Mouse (Mus musculus): ENCODE measurements around the gene Traf3.

Gene Traf3

GRCm38 (mm10) chr12:111203076-111203475, 36.9 kb downstream of the Traf3 start:
- DNase-seq (ENCODE audit: low spot score) = no peak

- no peak for DNase-seq (ENCODE audit: low spot score)
These were observed 37.8 kb downstream of the Traf3 start for GRCm38 (mm10) chr12:111203945-111204344.

DNA sequence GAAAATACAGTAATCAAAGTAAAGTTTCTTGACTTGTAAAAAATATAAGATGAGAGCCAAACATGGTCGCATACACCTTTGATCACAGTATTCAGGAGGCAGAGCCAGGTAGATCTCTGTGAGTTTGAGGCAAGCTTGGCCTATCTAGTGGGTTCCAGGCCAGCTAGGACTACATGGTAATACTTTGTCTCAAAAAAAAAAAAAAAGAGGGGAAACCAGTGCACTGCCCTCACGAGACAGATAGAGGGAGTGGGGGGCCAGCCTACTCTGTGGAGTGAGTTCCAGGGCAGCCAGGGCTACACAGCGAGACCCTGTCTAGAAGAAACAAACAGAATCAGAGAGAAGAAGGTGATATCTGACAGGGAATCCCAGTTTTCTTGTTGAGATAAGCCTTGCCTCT, 41.5 kb downstream of the Traf3 start:
- no peak for DNase-seq (ENCODE audit: low spot score)

DNA sequence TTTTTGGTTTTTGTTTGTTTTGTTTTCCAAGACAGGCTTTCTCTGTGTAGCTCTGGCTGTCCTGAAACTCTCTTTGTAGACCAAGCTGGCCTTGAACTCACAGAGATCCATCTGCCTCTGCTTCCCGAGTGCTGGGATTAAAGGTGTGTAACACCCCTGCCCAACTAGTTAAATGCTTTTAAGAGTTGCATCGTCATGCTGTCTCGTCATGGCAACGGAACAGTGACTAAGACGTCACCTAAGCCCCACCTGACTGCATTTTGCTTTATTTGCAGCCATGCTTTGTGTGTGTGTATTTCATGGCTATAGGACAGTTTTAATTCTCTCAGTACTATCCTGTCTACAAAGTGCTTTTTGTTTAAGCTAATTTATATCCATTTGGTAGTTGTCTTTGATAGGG, 45.6 kb downstream of the Traf3 start:
- no peak for DNase-seq (ENCODE audit: low spot score)

DNA sequence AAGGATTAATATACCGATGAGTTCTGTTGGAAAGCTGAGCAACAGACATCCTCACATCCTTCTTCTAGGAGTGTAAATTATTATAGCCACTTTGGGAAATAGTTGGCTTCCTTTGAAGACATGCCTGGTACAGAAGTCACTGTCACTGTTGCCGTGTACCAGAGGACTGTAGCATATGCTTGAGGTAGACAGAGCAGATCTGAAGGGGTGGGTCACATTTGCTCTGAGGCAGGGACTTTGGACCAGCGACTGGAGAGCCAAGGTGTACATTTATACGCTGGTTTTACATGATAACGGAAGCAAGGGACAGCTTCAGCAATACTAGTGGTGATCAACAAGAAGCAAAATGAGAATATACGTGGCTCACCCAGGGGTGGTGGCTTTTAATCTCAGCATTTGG, 52.7 kb downstream of the Traf3 start:
- DNase-seq (ENCODE audit: low spot score) = no peak

GRCm38 (mm10) chr12:111225197-111225780, 59.1 kb downstream of the Traf3 start:
- DNase-seq (ENCODE audit: low spot score) = no peak

- no peak for DNase-seq (ENCODE audit: low spot score)
These were observed 61.2 kb downstream of the Traf3 start for GRCm38 (mm10) chr12:111227410-111227809.

- no peak for DNase-seq (ENCODE audit: low spot score)
These were observed 62.3 kb downstream of the Traf3 start for GRCm38 (mm10) chr12:111228488-111228887.

- no peak for DNase-seq (ENCODE audit: low spot score)
These were observed 64.6 kb downstream of the Traf3 start for GRCm38 (mm10) chr12:111230793-111231192.

DNA sequence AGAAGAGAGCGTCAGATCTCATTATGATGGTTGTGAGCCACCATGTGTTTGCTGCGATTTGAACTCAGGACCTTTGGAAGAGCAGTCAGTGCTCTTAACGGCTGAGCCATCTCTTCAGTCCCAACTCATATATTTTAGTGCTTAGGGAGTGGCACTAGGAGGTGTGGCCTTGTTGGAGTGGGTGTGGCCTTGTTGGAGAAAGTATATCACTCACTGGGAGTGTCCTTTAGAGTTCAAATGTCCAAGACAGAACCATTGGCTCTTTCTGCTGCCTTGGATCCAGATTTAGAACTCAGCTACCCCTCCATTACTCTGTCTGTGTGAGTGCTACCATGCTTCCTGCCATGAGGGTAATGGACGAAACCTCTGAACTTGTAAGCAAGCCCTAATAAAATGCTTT, 67.6 kb downstream of the Traf3 start:
- no peak for DNase-seq (ENCODE audit: low spot score)

- no peak for DNase-seq (ENCODE audit: low spot score)
These were observed 68.2 kb downstream of the Traf3 start for GRCm38 (mm10) chr12:111234383-111234782.

- DNase-seq (ENCODE audit: low spot score) = no peak
These were observed 69.5 kb downstream of the Traf3 start for GRCm38 (mm10) chr12:111235631-111236030.

DNA sequence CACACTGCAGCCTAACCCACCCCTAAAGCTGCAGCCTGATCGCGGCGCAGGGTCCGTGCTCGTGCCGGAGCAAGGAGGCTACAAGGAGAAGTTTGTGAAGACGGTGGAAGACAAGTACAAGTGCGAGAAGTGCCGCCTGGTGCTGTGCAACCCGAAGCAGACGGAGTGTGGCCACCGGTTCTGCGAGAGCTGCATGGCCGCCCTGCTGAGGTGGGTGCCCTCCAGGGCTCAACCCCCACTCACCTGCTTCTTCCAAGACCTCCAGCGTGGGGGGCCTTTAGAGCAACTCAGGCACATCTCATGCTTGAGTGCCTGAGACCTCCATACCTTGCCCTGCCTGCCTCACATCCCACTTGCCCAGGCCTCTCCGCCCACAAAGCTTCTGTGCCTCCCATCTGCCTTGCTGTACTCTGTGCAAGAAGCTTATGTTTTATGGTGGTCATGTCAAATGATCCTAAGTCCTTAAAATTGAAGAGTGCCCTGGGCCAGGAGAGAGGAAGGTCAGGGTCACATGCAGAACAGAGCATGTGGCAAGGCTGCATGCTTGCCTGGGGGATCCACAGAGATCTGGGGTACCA, 71.5 kb downstream of the Traf3 start:
- DNase-seq (ENCODE audit: low spot score) = no peak

- no peak for DNase-seq (ENCODE audit: low spot score)
These were observed 72.2 kb downstream of the Traf3 start for GRCm38 (mm10) chr12:111238345-111238744.

GRCm38 (mm10) chr12:111238778-111239177, 72.6 kb downstream of the Traf3 start:
- no peak for DNase-seq (ENCODE audit: low spot score)

GRCm38 (mm10) chr12:111239930-111240329, 73.8 kb downstream of the Traf3 start:
- no peak for DNase-seq (ENCODE audit: low spot score)

GRCm38 (mm10) chr12:111241916-111242315, 75.7 kb downstream of the Traf3 start:
- DNase-seq (ENCODE audit: low spot score) = no peak

GRCm38 (mm10) chr12:111242346-111242745, 76.2 kb downstream of the Traf3 start:
- no peak for DNase-seq (ENCODE audit: low spot score)

- DNase-seq (ENCODE audit: low spot score) = no peak
These were observed 77.6 kb downstream of the Traf3 start for GRCm38 (mm10) chr12:111243733-111244132.

- no peak for DNase-seq (ENCODE audit: low spot score)
These were observed 78.9 kb downstream of the Traf3 start for GRCm38 (mm10) chr12:111245070-111245469.

DNA sequence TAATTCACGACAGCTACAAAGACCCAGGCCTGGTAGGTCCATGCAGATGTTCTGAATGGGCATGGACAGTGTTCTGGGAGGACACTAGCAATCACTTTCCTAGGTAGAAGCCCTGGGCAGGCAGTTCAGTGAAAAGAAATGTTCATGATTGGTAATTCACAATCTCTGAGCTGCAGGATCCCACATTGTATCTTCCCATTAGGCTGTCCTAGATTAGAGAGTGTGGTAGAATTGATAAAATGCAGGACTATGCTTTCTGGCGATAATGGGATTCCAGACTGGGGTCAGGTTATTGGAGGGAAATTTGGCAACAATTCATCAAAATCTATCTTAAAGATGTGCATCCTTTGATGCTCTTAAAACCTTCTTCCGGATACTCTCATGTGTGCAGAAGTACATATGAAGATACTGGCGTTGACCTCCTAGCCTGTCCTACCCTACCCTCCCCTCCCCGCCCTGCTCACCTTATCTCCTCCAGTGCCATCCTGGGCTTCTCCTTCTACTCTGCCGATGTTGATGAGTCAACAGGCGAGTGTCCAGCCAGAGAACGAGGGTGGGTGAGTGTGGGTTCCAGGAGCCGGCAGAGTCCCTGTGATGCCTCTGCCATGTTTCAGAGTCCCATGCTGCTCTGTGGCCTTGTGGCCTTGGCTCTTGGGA, 80.8 kb downstream of the Traf3 start:
- no peak for DNase-seq (ENCODE audit: low spot score)

- no peak for DNase-seq (ENCODE audit: low spot score)
These were observed 82.9 kb downstream of the Traf3 start for GRCm38 (mm10) chr12:111249095-111249494.

DNA sequence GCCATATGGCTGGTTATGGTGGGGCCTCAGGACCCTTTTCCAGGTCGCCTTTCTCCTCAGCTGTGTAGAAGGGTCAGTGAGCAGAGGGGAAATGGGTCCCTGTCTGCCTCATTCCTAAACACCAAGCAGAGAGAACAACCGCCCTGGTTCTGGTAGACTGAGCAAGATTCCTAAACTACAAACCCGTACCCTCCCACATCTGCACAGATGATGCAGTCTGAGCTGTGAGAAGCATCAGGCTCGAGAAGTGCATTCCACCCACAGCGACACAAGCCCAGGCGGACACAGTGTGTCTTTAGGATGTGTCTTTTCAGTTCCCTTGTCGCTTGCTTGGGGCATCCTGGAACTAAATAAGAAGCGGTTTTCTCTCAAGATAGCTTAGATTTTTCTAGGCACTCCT, 83.9 kb downstream of the Traf3 start:
- DNase-seq (ENCODE audit: low spot score) = no peak

GRCm38 (mm10) chr12:111251227-111251626, 85.1 kb downstream of the Traf3 start:
- no peak for DNase-seq (ENCODE audit: low spot score)

All from ovary, postnatal 36 days (tissue).